Mouse (Mus musculus) olfactory bulb, adult 2 months (tissue): ENCODE results near the gene Mrc1.

ENCODE experiments used
- CTCF ChIP-seq: fragments of 200-500 bp; IDR thresholded peaks from 2 replicates; pipeline ENCODE4 v1.5.1; 2012; ENCODE audit warnings: low read depth, mild to moderate bottlenecking, low read length, moderate library complexity; ENCODE audit not compliant: insufficient read depth
- POLR2A ChIP-seq: fragments of 200-500 bp; IDR thresholded peaks from 2 replicates; pipeline ENCODE4 v1.6.1; 2012; ENCODE audit warnings: mild to moderate bottlenecking, low read depth, low read length, moderate library complexity; ENCODE audit not compliant: insufficient read depth

- TF ChIP-seq POLR2A, result no peak
- TF ChIP-seq CTCF, result no peak
These were observed 85.9 kb downstream of the Mrc1 start for GRCm38 (mm10) chr2:14315113-14315512.
